Mouse (Mus musculus) naive thymus-derived CD4-positive, alpha-beta T cell, adult 2 months (primary cell): ENCODE results near the gene Mstn.

Source experiments
- DNase-seq: peaks from one replicate; pipeline ENCODE4 v3.0.0-alpha.2; 2011; ENCODE audit warnings: low read depth

Mstn gene

DNA sequence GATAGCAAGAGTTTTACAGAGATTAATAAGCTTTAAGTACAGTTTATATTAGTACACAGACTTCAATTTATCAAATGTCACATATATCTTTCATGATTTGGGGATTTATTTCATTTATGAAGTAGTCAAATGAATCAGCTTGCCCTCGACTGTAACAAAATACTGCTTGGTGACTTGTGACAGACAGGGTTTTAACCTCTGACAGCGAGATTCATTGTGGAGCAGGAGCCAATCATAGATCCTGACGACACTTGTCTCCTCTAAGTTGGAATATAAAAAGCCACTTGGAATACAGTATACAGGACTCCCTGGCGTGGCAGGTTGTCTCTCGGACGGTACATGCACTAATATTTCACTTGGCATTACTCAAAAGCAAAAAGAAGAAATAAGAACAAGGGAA, at the start of gene Mstn:
TSS of gene Mstn (plus strand) at position 301 of the 400 bp plus-strand sequence.
- DNase-seq: no peak

DNA sequence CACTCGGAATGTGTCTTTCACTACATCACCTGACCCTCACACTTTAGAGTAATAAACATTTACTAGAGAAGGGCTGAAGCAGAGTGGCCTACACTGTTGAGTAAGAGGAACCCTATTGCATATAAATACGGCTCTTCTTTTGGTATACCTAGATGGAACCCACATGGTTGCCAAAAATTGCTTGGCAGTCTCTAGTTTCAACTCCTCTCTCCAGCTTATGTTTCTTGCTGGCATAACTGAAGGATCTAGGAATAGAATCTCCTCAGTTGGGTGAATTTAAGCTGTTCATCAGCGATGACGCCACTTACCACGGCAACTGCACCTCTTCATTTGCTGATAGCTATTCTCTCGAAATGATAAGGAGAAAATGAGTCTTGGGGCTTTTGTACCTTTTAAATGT, 46.7 kb upstream of the Mstn start:
- DNase-seq: no peak

DNA sequence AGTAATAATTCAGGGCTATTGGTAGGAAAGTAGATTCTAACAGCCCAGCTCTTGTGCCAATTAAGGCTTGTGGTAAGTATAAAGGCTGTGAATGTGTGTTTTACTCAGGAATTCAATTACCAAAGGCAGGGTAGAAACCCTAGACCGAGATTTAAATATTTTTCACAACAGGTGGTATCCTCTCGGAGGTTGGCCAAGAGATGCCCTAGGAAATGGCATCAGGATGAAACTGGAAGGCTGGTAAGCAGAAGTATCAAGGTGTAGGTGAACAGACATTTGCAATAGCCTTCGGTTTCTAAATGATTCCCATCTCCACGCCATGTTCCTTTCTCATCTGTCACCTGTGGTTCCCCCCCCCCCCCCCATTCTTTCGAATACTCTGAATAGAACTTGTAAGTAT, 45.8 kb upstream of the Mstn start:
- DNase-seq: no peak

DNA sequence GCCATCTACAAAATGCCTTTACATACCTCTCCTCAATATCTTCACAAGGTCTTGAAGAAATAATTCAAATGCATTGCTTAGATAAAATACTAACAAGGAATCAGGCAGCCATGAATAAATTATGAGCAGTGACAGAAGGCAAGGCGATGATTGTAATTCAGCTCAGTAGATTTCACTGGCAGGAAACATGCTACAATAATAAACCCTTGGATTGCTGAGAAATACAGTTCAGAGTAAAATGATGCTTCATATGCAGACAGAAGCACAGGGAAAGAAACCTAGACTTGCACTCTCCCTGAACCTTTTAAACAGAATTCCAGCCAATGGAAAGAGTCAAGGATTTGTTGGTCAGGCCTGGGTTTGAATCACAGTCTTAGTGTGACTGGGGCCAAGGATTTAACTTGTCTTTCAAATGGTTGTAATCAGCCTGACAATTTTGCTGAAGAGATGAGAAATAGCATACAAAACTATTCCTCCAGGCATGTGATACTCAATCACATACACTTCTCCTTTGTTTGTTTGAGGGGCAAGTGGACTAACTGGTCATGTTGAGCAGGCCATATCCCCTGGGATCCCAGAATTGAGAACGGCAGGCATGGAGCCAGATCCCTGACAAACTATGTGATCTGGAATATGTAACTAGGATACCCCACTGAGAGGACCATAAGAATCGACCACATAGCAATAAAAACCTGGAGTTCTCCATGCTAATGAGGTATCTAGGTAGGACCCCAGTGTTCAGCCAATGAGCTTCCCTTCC, 42.5 kb upstream of the Mstn start:
- no peak for DNase-seq

DNA sequence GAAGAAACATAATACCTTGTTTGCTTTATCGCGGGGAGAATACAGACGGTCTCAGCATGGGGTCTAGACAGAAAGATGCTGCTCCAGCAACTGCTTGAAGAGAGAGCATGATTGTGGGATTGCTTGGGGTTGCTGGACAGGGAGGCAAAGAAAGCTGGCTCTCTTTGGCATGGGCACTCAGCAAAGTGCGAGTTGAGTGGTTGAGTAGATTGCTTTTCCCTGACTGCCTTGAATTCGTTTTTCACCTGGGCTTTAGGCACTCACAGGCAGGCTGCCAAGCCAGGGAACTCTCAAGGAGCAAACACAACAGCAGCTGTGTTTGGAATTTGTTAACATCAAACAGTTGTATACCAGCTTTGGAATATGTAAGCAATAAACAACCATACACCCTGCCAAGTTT, 41.4 kb upstream of the Mstn start, which contains the start of gene 1700019D03Rik:
TSS of gene 1700019D03Rik (minus strand) at position 101 of the 400 bp plus-strand sequence.
- DNase-seq: no peak

DNA sequence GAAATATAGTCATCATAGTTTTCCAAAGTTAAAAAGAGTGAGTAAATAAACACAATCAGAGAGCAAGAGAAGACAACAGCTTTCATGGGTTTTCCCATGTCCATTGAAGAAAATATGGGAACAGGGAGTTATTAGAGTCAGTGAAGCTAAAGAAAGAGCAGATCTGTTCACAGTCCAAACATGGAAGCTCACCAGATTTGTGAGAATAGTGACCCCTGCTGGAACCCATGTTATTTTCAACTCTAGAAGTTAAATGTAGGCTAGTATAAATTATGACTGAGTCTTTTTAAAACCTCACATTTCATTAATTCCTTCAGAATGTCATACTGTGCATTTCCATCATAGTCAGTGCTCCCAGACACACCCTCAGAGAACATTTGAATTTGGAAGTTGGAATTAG, 28.9 kb upstream of the Mstn start:
- peak; percentile 23 for DNase-seq

DNA sequence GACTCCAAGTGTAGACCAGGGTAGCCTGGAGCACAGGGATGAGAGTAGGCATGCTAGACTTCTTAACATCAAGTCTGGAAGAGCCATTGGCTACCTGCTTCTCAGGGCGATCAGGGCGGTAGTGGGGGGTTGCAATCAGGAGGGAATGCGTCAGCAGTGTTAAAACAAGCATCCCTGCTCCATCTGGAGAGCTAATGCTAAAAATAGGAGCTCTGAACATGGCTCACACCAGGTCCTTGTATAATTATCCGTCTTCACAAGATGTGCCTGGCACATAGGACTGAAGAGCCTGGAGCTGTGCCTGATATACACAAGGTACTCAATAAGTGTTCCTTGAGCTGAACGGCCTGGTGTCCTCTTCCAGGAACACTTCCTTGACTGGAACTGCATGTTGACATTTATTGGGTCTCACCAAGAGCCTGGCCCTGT, 24.0 kb upstream of the Mstn start:
- DNase-seq: no peak

DNA sequence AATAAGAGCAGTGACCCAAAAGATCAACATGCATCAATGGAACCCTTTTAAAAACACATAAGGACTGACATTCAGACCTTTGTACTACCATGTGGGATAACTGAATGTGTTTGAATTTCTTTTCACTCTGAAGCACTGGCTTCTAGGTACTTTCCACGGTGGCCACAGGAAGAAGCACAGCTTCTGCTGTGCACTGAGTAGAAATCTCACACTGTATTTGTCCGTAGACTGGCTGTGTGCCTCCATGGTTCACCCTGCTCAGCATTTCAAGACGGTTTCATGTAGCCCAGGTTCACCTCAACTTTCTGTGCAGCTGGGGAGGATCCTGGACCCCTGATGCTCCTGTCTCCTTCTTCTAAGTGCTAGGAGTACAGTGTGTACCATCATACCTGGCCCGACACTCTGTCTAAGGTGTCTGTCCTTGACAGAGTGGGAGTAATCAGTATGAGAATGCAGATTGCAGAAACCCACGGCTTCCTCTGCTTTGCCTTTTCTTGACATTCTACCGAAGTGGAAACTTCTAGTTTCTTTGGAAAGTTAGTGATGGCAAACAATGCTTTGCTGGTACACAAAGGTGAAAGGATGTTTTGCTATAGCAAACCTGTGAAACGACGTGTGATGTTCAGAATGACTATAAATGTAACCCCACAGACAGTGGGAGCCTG, 11.5 kb upstream of the Mstn start:
- peak; percentile 23 for DNase-seq

DNA sequence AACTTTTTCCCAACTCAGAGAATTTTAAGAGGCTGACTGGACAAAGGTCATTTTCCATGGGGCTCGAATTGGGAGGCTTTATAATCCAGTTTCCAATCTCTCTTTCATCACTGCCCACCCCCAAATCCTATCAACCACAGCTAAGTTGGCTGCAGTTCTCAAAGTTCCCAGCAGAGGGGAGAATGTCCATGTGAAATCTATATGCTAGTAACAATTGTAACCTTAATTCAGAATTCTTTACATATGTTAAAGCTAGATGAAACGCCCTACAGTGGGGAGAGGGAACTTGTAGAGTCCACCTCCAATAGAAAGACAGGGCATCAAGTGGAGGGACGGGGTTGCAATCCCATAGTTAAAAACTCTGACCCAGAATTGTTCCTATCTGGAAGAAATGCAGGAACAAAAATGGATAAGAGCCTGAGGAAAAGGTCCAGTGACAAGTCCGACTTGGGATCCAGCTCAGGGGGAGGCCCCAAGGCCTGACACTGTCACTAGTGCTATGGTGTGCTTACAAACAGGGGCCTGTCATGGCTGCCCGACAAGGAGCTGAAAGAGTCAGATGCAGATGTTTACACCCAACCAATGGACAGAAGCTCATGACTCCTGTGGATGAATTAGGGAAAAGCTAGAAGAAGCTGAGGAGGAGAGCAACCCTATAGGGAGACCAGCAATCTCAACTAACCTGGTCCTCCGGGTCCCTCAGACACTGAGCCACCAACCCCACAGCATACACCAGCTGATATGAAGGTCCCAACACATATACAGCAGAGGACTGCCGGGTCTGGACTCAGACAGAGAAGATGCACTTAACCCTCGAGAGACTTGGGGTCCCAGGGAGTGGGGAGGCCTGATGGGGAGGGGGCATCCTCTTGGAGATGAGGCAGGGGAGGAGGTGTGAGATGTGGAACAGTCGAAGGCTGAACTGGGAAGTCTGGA, 8.1 kb upstream of the Mstn start:
- DNase-seq: peak; percentile 70

DNA sequence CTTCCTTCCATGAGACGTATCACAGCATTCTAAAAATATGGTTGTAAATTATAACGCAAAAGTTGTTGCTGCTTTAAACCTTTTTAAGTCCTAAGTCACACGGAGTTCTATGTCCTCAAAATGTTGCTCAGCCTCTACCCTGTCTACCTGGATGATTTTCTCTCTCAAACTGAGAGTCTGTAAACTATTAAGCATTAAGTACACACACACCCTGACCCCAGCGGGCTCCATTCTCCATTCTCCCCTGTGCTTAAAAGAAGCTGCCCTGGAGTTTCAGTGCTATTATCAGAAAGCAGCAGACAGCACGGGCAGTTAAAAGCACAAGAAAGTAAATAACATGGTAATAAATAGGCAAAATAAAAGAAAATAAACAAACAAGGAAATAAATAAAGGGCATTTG, 2.3 kb upstream of the Mstn start:
- no peak for DNase-seq

DNA sequence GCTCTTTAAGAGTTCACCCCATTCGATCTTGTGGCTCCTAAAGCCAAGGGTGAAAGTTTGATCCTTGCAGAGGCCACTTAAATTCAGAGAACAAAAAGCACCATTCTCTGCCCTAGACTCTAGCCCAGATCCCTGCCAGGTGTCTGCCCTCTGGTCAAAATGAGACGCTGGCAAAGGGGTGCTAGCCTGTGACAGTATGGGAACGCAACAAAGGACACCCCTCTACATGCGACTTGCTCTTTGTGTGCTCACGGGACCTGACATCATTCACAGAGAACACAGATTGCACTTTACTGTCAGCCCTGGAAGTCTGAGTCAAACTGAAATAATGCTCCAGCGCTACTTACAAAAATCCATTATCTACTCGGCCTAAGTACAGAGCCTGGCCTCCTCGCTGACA, 941 bp upstream of the Mstn start:
- no peak for DNase-seq

DNA sequence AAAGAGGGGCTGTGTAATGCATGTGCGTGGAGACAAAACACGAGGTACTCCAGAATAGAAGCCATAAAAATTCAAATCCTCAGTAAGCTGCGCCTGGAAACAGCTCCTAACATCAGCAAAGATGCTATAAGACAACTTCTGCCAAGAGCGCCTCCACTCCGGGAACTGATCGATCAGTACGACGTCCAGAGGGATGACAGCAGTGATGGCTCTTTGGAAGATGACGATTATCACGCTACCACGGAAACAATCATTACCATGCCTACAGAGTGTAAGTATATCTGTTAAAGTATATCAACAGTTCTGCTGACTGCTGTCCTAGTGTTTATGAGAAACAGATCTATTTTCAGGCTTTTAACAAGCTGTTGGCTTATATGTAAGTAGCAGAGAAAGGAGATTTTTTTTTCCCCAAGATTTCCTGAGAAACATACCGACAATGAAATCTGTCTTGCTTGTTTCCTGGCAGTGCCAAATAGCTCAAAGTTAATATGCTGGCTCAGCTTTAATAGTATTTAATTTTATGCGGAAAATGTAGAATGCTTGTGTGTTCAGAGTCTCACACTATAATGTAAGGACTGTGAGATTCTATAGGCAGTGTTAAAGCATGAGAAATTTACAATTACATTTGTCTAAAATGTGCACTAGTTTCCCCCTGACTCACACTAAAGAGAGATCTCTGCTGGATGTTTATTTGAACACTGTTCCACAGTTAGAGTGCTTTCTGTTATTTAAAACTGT, 600 bp downstream of the Mstn start:
- DNase-seq: no peak

DNA sequence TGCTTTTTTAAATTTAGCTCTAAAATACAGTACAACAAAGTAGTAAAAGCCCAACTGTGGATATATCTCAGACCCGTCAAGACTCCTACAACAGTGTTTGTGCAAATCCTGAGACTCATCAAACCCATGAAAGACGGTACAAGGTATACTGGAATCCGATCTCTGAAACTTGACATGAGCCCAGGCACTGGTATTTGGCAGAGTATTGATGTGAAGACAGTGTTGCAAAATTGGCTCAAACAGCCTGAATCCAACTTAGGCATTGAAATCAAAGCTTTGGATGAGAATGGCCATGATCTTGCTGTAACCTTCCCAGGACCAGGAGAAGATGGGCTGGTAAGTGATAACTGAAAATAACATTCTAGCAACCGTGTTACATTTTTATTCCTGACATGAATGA, 2.5 kb downstream of the Mstn start:
- no peak for DNase-seq

DNA sequence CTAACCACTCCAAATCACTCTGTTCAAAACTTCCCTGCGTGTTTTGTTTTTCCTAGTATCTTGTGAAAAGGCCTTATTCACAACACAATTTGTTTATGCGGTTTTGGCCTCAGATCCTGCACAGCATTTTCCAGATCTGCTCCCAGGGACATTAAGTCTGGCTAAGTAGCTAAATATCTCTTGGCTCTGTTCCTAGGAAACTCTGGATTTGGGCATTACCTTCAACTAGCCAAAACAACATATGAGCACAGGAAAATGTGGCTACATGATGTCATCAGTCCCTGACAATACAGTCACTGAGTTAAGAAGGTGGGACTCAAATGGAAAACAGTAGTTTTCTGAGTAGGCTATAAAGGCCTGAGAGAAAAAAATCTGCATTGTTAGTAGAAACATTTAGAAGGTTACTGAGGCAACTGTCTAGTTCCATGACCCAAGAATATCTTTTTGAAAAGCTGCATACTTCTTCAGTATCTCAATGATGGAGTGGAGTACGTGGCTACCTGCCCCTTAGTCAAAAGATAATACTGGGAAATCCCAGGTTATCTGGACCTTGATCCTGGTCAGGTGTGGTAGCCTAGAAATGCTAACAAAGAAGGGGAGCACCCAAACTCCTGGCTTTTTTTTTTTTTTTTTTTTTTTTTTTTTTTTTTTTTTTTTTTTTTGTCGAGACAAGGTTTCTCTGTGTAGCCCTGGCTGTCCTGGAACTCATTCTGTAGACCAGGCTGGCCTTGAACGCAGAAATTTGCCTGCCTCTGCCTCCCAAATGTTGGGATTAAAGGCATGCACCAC, 8.5 kb downstream of the Mstn start:
- no peak for DNase-seq

DNA sequence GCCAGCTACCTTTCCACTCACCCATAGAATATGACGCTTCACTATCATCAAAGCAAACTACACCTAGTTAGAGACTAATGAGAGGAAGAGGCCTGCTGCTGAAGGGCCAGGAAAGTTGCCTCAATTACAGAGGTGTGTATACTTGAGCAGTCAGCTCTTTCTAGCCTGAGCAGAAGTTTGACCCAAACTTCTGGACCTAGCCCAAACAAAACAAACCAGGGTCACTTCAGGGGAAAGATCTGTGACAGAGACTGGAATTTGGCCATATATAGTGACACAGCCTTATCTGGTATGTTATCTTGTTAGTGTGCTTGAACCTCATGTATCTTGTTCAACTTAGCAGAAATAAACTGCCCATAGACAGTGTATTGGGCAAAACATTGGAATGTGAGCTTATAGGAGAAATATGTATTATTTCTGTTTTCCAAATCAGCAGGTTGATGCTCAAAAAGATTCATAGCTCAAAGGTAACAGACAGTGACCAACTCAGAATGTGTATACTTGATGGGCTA, 9.3 kb downstream of the Mstn start:
- no peak for DNase-seq

DNA sequence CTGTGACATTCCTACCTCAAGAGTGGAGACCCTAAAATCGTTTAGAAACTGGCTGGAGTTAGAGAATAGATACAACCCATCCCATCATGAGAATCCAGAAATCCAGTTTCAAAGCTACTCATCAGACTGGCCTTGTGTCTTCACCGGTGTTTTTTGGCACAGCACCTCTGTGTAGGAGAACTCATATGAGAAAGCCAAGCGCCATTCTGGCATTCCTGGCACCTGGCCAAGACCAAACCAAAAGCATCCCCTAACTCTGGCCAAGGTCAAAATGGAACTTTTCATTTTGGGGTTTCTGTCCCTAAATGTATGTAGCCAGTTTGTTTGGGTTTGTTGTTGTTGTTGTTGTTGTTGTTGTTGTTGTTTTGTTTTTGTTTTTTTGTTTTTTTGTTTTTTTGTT, 15.2 kb downstream of the Mstn start:
- no peak for DNase-seq

DNA sequence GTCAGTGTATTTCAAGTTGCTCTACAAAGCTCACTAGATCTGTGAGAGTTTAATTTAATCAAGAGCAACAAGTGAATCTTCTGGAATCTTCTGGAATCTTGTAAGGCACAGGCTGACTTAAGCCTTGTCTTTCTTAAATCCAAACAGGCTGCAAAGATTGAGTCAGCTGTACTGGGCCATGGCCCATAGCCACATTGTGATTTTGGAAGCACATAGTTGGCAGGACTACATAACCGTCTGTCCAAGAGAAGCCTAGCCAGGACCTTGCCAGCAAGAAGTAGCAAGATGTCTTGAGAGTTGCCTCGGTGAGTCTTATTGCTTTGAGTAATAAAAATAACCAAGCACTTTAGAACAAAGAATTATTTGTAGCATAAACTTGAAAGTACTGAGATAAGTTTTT, 18.4 kb downstream of the Mstn start:
- DNase-seq: no peak

DNA sequence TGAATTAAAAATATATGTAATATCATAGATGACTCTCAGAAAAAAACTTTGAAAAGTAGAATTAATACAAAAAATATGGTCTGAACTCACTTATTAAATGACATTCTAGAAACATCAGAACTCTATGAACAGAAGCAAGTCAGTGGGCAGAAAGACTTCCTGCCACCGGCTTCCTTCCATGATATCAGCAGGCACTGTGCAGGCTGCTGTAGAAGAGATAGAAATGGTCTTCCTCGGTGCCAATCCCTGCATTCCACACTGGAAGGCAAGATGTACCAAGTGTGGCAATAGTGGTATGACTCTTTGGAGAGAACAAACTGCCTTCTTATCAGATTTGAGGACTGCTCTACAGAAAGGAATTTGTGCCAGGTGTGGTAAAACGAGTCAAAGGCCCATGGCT, 19.2 kb downstream of the Mstn start:
- DNase-seq: no peak

DNA sequence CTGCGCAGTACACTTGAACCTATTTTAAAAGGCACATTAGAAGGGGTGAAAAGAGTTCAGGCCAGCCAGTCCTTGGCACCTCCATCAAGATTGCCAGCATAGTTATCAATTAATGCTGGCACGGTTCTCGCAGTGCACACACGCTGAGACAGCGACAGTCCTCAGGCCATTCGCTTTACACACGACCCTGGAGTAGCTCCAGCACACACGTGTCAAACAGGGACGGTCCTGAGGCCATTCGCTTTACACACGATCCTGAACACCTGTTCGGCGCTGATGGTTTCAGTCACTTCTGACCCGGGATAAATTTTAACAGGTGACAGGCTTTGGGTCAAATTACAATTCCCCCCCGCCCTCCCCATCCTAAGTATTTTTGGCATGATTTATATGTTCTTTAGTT, 23.8 kb downstream of the Mstn start:
- DNase-seq: no peak

DNA sequence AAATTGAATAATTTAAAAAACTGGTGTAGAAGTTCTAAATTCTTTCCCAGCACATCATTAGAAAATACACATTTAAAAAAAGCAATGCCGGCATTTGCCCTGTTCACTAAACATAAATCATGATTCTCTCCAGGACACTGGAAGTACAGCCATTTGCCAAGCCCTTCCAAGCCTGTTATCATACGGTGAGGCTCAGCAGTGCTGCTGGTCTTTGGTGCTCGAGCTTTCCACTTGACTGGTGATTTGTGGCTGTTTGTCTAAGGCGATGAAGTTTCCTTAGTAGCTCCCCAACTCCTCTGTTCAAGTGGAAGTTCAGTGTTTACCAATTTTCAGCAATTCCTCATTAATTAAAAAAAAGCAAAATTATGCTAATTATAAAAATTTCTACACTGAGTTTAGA, 24.6 kb downstream of the Mstn start:
- no peak for DNase-seq

DNA sequence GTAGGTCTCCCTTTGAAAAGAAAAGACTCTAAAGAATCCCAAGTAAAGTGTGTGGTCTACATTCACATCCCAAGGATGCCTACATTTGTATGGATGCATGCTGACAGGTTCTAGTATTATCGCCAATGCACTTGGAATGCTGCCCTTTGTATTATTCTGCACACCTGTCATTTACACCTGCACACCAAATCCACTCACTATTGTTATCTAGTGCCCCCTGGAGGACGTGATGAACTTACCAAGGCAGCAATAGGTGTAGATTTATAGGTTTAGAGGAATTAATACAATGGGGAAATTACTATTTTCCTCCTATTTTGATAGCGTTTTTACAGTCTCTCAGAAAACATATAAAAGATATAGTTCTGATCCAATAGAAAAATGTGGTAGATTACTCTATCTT, 31.7 kb downstream of the Mstn start:
- peak; percentile 33 for DNase-seq
